Mouse (Mus musculus): ENCODE measurements at regions not wholly inside any gene's neighbourhood (a gene's known extent, or its start where the extent isn't known, plus 50 kb on each side); places are given as distances from the start of the nearest gene placed in this dataset.

DNA sequence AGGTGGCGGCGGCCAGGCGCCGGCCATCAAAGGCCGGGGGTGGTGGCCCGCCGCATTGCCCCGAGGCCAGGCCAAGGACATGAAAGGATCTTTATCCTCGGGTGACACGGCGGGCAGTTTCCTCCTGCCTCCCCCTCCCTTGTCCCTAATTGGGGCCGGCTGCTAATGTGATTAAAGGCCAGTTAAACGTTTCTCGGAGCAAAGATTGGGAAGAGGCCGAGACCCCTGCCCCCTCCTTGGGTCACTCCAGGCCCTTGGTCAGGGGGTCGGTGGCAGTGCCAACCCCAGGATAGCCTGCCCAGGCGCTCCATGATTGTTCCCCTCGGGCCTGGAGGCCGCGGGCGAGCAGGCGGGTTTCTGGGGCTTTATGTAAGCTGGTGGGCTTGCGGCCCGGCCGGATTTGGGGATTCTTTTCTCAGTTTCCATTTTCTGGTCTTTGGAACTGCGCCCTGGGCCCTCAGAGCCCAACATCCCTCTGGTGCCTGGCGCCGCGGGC, 90.7 kb upstream of the Dio3 start:
- DNase-seq = no peak

DNA sequence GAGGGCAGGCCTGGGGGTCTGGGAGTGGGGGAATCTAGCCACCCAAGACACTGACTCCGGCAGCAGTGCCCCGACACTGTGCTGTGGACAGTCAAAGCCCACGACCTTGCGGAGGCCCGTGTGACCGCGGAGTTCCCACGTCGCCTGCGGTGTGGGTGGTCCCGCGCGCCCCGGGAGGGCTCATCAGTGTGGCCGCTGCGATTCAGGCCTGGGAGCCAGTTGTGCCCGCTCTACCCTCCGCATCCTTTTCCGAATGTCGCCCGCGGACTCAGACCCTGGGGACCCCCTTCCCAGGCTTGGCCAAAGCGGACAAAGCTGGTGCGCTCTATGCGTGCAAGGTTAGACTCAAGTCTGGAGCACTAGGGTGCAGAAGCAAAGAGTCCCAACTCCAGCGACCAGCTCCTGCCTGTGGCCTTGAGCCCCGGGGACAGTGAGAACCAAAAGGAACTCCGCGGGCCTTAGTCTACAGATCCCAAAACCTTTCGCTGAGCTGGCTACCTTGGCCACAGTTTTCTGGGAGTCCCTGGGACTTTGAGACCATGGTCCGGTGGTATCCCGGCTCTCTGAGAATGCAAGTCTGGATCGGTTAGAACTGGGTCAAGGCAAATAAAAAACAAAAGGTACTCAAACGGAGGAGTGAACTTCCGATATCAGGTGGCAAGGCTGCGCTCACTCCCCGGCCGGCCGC, 90.1 kb upstream of the Dio3 start:
- no peak for DNase-seq

DNA sequence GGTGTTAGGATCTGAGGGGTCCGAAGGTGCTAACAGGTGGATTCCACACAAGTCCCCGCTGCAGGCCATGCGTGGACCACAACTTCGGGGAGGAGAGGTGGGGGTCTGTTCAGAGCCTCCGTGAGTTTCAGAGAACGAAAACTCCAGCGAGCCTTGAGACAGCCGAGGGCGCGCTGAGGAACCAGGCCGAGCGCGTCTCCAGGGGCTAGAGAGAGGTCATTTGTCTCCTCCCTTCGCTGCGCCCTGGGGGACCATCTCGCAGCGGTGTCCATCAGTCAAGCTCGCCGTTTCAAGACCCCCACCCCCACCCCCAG, 89.6 kb upstream of the Dio3 start:
- DNase-seq = no peak

DNA sequence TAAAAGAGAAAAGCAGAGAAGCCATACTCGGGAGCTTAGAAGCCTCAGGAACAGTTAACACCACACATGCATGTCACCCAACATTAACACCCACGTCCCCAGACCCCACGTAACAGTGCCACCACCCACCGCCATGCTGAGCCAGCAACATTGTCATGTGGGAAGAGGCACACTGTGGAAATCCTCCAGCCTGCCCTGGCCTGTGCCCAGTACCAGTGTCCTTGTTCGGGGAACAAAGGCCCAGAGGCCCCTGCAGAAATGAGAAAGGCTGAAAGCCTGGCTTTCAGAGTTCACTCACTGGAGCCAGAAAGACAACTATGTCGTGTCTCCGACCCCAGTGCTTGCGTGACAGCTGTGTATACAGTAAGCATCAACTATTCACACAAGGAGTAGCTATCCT, 86.7 kb upstream of the Dio3 start:
- DNase-seq = no peak

DNA sequence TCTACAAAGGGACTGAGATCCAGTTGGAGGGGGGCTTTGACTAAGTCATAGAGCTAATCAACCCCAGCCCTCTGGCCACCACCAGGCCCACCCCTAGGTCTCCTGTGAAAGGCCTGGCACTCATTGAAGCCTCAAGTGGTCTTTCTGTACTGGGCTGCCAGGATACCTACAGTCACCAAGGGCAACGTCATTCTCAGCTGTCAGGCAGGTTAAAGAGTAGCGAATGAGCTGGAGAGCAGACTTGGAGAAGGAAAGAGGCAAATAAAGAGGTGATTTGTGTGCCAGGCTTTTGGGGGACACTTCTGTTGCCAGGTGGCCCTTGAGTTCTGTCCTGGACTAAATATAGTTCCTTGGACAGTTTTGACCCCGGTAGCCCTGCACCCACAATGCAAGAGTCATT, 81.5 kb upstream of the Dio3 start:
- DNase-seq = no peak

DNA sequence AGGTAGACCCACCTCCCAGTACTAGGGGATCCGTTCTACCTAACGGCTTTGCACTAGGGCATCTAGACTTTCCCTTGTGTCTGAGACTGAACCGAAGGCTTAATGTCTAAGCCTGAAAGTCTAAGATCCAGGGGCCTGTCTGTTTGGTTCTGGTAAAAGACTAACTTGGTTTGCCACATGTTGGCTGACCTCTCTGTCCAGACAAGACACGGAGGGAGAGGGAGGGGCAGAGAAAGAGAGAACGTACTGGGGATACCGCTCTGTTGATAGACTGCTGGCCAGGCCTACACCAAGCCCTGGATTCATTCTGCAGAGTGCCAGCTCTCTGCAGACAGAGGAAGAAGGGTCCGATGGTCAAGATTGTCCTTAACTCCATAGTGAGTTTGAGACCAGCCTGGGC, 78.4 kb upstream of the Dio3 start:
- no peak for DNase-seq

DNA sequence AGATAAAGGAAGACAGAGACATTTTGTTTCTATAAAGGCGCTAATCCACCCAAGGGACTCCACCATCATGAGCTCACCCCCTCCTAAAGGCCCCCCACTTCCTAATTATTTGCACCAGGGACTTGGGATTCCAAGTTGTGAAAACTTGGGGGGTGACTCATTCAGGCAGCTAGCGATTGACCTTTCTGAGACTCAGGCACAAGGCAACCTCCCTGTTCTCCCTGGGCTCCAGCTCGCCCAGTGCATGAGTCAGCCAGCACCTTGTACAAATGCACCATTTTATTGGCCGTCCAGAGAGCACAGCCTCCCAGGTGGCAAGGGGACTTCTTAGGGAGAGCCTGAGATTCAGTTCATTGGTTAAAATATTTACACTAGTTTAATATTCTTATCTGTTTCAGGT, 78.0 kb upstream of the Dio3 start:
- no peak for DNase-seq

DNA sequence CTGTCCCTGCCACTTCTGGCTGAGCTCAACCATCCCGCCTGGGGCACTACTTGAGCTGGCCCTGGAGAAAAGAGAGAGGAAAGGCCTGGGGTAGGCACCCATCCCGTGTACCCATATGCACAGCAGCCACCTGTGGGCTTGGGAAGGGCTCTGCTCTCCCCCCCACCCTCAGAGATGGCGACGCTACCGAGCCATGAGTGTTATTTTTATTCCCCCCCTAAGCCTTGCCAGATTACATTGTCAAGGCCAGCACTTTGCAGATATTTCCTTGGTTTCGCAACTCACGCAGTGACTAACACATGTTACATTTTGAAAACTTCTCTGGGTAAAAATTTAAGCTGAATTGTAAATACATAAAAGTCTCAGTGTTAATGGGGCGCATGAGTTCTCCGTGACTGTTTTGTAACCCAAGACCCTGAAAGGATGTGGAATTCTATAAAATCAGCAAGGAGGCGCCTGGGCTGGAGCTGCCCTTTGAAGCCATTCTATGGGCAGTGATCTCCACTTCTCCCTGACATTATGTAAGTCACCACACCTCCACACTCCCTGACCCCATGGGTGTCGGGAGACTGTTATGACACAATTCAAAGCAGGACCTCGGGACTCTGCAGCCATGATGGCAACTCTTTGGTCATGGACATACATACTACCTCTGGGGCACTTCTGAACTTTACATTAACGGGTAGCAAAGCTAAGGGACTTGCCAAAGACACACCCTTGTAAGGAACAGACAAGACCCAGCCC, 75.4 kb upstream of the Dio3 start:
- DNase-seq = no peak

DNA sequence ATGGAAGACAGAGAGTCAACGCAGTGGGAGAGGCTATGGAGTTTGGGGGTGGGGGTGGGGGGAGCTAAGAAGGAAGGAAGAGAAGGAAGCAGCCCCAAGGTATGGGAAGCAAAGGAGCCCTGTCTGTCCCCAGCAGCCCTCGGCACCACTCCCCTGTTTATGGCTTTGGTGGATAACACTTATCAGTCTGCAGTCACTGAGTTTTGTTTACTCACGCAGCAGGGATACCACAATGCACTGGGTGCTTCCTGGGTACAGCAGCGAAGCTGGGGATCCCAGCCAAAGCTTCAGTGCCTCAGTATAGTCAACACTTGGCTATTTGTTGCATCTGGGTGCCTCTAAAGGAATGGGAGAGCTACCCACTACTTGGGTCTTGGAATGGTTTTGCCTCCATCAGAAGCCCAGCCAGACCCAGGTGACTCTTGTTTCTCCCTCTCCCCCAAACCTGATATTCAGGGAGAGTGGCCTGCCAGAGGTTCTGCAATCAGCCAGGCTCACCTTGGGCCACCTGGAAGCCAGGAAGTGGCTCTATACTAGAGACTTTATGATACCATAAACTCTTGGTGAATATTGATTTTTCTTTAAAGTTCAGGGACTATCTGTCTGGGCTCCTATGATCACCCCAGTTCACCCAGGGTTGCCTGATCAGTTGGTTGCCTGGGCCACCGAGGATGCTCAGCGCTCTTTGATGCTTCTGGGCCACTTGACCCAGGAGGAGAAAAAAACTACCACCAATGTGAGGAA, 74.5 kb upstream of the Dio3 start:
- no peak for DNase-seq

DNA sequence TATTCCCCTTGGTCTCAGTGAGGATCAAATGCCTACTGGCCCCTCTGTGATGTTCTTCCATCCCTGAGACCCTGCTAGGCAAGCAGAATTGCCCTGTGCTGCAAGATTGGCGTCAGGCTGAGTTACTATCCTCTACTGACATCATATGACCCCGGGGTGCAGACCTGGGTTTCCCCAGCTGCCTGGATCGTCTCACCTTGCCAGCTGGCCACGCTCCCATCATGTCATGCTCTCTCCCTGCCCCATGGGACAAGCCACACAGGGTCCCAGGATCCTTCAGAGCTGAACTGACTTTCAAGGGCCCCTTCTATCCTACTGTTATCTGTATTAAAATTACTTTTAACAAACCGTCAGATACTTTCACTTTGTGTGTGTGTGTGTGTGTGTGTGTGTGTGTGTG, 72.6 kb upstream of the Dio3 start:
- no peak for DNase-seq

DNA sequence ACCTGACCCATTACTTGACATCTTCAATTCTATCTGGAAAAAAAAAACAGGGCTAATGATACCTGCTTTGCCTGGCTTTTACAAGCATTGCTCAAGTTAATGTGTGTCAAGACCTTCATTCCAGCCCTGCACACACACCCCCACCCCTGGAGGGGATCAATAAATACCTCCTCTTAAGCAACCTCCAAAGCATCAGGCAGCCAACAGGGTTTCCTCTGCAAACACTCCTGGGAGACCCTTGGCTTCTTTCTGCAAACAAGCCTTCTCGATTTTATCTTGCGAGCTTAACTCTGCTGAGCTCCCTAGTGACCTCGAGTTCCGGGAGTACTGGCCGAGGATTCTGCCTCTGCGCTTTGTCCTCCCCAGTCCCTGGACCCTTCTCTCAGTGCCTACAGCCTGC, 72.1 kb upstream of the Dio3 start:
- no peak for DNase-seq

DNA sequence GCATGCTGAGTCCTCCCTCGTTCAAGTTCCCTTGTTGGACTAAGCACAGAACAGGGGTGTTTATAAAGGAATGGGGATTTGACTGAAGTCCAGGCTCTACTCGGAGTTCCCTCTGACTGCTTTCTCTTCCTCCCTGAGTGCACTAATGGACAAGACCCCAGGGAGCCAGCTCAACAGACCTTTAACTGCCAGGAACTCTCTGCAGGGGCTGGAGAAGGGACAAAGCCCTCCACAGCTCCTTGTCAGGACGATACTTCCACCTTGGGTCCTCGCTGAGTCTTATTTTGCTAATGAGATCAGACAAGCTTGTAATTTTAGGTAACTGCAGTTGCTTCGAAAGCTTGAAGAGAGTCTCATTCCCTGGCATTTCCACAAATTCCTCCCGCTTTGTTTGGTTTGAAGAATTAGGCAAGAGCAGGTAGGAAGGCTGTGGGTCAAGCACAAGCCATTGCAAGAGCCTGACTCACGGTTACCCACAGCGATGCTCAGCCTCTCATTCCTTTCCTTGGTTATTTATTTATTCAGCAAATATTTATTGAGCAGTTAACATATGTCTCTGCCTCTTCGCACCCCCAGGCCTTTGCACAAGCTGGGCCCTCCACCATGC, 71.5 kb upstream of the Dio3 start:
- no peak for DNase-seq

DNA sequence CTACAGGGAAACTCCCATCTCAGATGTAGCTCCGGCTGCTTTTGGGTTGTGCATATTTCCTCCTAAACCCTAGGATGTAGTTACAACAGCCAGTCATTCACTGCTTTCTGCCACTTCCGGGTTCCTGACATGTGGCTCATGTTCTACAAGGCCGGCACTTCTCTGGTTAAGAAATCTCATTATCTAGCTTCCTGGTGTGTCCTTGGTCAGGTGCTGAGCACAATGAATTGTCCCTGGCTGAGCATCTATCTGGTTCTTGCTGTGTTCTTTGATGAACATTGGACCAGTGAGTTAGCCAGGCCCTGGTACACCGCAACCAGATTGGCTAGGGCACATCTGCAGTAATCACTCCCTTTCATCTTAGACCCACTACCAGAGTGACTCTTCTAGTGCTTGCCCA, 66.2 kb upstream of the Dio3 start:
- DNase-seq = no peak

DNA sequence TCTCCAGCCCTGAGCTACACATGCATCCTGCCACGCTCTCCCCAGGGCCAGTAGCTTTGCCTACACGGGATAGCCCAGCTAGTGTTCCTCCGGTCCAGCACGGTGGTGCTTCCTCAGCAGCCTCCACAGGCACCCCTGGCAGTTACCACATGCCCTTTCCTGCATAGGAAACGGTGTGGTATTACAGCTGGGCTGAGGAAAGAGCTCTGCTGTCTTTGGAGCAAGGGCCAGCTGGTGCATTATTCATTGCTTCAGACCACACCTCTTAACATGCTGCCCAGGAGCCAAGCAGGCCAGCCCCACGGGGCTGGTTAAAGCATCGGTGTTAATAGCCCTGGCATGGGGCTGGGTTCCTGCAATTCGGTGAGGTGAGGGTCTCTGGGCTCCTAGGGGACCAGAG, 64.0 kb upstream of the Dio3 start:
- DNase-seq = no peak

DNA sequence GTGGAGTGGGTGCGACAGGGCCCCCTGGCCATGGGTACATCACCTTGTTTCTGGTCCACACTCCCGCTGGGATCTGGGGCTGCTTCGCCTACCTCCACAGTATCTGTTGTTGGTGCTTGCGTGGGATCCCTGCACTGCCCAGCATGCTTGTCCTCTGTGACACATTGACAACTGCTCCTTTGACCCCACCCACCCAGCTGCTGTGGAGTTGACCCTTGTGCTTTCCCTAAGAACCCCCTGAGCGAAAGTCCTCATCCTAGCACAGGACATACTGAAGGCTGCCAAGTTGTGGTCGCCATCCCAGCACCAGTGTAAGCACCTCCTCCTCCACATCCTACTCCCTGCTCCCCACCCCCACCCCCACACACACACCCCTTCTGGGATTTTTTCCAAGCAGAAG, 63.6 kb upstream of the Dio3 start:
- DNase-seq = no peak

DNA sequence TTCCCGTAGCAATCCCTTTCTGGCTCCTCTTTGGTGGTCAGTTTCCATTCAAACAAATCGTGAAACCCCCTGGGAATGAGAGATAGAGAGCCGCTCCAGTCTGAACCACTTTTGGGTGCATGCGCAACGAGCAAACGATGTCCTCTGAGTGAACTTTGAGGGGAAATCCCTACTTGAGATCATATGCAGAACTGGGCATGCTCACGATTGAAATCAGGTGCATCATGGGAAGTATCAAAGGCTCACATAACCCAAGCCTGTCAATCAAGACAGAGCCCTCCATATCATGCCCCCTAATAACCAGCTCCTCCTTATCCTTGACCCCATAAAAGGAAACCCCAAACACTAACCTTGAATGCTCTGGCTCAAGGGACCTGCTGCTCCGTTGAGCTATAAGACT, 59.1 kb upstream of the Dio3 start:
- no peak for DNase-seq

DNA sequence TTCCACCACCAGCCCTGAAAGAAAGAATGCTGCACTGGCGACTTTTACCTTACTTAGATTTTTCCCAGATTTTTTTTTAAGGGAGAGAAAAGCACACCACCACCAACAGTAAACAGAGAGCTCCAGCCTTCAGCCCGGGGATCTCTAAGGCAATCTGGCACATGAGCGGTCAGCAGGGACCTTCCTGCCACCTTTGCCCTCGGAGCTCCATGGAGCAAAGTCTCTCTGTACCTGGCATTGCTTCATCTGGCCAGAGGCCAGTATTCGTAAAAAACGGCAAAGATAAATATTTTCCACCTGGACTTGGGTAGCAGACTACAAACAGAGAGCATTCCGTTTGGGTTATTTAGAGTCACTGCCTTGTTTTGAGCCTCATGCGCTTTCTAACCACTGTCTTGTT, 58.4 kb upstream of the Dio3 start:
- DNase-seq = no peak

DNA sequence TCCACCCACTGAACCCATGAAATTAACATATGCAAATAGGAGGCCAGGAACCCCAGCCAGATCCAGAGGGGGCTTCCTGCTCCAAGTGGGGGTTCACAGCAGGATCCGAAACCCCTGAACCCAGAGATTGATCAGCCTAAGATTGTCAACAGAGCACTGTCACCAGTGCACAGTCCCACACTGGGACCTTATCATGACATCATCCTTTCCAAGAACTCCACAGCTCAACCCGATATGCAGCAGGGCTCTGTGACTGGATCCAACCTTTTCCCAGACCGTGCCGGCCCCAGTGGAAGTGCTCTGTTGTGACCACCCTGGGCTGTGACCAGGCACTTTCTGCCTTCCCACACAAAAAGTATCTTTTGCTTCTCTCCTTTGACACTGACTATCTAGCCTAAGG, 57.7 kb upstream of the Dio3 start:
- DNase-seq = no peak

DNA sequence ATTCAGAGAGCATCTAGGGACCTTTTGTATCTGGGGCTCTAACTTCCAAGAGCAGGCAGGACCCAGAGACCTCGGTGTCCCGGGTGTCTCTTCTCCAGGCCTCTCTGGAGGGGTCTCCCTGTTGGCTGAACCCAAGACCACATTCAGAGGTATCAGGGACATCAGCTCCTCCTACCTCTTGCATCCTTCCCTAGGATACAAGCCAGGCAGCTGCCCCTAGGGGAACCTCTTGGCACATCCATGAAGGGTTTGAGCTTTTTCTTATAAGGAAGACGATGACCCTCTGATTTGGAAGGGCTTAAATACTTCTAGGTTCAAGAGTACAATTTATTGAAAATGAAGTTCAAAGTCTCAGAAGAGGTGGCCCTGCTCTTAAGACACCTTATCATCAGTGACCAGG, 57.2 kb upstream of the Dio3 start:
- DNase-seq = no peak

DNA sequence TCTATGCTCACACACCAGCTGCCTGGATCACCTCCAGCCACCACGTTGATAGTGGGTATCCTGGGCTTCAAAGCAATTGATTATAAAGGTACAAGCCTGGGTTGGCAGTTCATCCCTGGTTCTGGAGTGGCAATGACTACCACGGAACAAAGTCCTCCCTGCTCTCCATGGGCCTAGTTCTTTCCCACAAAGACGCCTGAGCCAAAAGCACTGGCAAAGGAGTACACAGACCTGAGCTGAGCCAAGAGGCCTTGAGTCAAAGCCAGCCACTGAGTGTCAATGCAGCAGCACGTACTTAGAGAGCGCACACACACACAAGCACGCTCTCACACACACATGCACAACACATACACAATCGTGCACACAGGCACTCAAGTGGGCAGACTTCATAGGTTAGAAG, 54.6 kb upstream of the Dio3 start:
- DNase-seq = no peak

DNA sequence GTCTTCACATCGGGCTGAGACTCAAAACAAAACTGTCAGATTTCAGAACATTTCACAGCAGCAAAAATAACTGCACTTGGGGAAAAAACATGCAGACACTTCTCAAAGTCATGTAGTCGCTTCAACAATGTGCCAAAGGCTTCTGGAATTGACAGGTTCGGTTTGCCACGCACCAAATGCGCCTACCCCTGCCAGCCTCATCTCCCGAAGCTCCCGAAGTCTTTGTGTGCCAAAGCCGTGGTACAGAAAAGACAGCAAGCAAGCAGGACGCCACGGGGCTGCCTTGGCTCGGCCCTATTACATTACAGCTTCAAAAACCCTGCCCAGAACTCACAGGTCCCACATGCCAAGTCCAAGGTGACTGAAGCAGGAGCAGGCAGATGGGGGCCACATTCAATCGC, 50.9 kb upstream of the Dio3 start:
- DNase-seq = no peak

Measured in thymus, postnatal 25 days (tissue).